Mouse (Mus musculus) gastrocnemius, postnatal 14 days (tissue): ENCODE data around the gene Kmt2e. TPM values are rescaled to one million over a fixed set of nuclear protein-coding genes. Genes with fewer than 3 reads are reported as not detected.

Experiments used
- DNase-seq: peaks from one replicate; pipeline ENCODE4 v3.0.0; 2021; ENCODE audit warnings: mixed read lengths
- intact Hi-C: fragments of 180-260 bp; cut with DNase I; formaldehyde crosslinking; loops from one replicate; pipeline ENCODE4 v1.15.1; 2025; ENCODE audit warnings: low total_unique reads
- total RNA-seq, 2 experiments: library from RNA; stranded (reverse); gene quantifications; 2 replicates each; pipeline ENCODE4 v1.2.3; 2021

Kmt2e gene
- total RNA-seq, 2 experiments from 2014 or later = 25.2 to 27.1 TPM

GRCm38 (mm10) chr5:23406405-23406745, 27.9 kb upstream of the Kmt2e start:
- intact Hi-C loops = no loop called here
- DNase-seq = no peak

GRCm38 (mm10) chr5:23408106-23408505, 26.1 kb upstream of the Kmt2e start:
- intact Hi-C loops = no loop called here
- DNase-seq = no peak

- intact Hi-C loops = no loop called here
- DNase-seq = peak; percentile 23
Measured at GRCm38 (mm10) chr5:23410040-23410717, 24.1 kb upstream of the Kmt2e start.

GRCm38 (mm10) chr5:23410718-23411101, 23.5 kb upstream of the Kmt2e start:
- intact Hi-C loops = no loop called here
- peak; percentile 42 for DNase-seq

- intact Hi-C loops = no loop called here
- no peak for DNase-seq
Measured at GRCm38 (mm10) chr5:23411640-23412039, 22.6 kb upstream of the Kmt2e start.

- intact Hi-C loops = no loop called here
- no peak for DNase-seq
Measured at GRCm38 (mm10) chr5:23412247-23412948, 21.8 kb upstream of the Kmt2e start.

GRCm38 (mm10) chr5:23413058-23413457, 21.2 kb upstream of the Kmt2e start:
- DNase-seq = no peak
- intact Hi-C loops = no loop called here

- intact Hi-C loops = no loop called here
- DNase-seq = peak; percentile 72
Measured at GRCm38 (mm10) chr5:23413575-23414470, 20.4 kb upstream of the Kmt2e start.

GRCm38 (mm10) chr5:23414490-23415126, 19.6 kb upstream of the Kmt2e start:
- no peak for DNase-seq
- intact Hi-C loops = no loop called here

GRCm38 (mm10) chr5:23415571-23416285, 18.5 kb upstream of the Kmt2e start:
- intact Hi-C loops = no loop called here
- no peak for DNase-seq

- intact Hi-C loops = no loop called here
- no peak for DNase-seq
Measured at GRCm38 (mm10) chr5:23416286-23416643, 18.0 kb upstream of the Kmt2e start.

- intact Hi-C loops = no loop called here
- DNase-seq = no peak
Measured at GRCm38 (mm10) chr5:23417716-23418115, 16.5 kb upstream of the Kmt2e start.

- intact Hi-C loops = no loop called here
- peak; percentile 88 for DNase-seq
Measured at GRCm38 (mm10) chr5:23418147-23418781, 16.0 kb upstream of the Kmt2e start.

GRCm38 (mm10) chr5:23418797-23419595, 15.2 kb upstream of the Kmt2e start:
- intact Hi-C loops = no loop called here
- DNase-seq = no peak

- intact Hi-C loops = loop anchor here (10.0 kb wide), 1 partner anchor 65 kb away; no protein-coding TSS in a partner anchor
- no peak for DNase-seq
Measured at GRCm38 (mm10) chr5:23419616-23420170, 14.5 kb upstream of the Kmt2e start.

GRCm38 (mm10) chr5:23420410-23420809, 13.8 kb upstream of the Kmt2e start:
- intact Hi-C loops = loop anchor here (10.0 kb wide), 1 partner anchor 64 kb away; no protein-coding TSS in a partner anchor
- no peak for DNase-seq

GRCm38 (mm10) chr5:23421440-23421839, 12.8 kb upstream of the Kmt2e start:
- intact Hi-C loops = loop anchor here (10.0 kb wide), 1 partner anchor 63 kb away; no protein-coding TSS in a partner anchor
- no peak for DNase-seq

GRCm38 (mm10) chr5:23423036-23423435, 11.2 kb upstream of the Kmt2e start:
- no peak for DNase-seq
- intact Hi-C loops = loop anchor here (10.0 kb wide), 1 partner anchor 62 kb away; no protein-coding TSS in a partner anchor
